Mouse (Mus musculus) lung, postnatal 0 days (tissue): ENCODE data around the gene Ddx5. TPM values are rescaled to one million over a fixed set of nuclear protein-coding genes. Genes with fewer than 3 reads are reported as not detected.

Experiments used
- ATAC-seq: fragments of 200-750 bp; cut with Nextera tagmentation; 2 replicates; pipeline ENCODE4 v1.8.0; 2017; ENCODE audit warnings: moderate library complexity
- DNase-seq: peaks from one replicate; pipeline ENCODE4 v3.0.0-alpha.2; 2016; ENCODE audit warnings: low spot score
- H3K27ac ChIP-seq: fragments of 300-500 bp; sonication (generic); 2 replicates; pipeline ENCODE4 v1.5.1; 2014; ENCODE audit warnings: antibody characterized with exemption, mild to moderate bottlenecking, low read length, mixed read lengths
- H3K27me3 ChIP-seq: fragments of 300-500 bp; sonication (generic); replicated peaks from 2 replicates; pipeline ENCODE4 v1.6.1; 2014; ENCODE audit warnings: low read length, mixed read lengths; ENCODE audit not compliant: insufficient read depth
- H3K36me3 ChIP-seq: fragments of 300-500 bp; sonication (generic); 2 replicates; pipeline ENCODE4 v1.6.1; 2014; ENCODE audit warnings: low read length, mixed read lengths; ENCODE audit not compliant: insufficient read depth
- H3K4me1 ChIP-seq: fragments of 300-500 bp; sonication (generic); 2 replicates; pipeline ENCODE4 v1.6.1; 2014; ENCODE audit warnings: antibody characterized with exemption, low read depth, low read length, mixed read lengths; ENCODE audit not compliant: insufficient read depth
- H3K4me2 ChIP-seq: fragments of 300-500 bp; sonication (generic); replicated peaks from 2 replicates; pipeline ENCODE4 v1.6.1; 2014; ENCODE audit warnings: low read depth, mild to moderate bottlenecking, low read length, moderate library complexity, mixed read lengths
- H3K4me3 ChIP-seq: fragments of 300-500 bp; sonication (generic); 2 replicates; pipeline ENCODE4 v1.5.1; 2014; ENCODE audit warnings: low read depth, low read length
- H3K9ac ChIP-seq: fragments of 300-500 bp; sonication (generic); replicated peaks from 2 replicates; pipeline ENCODE4 v1.6.1; 2014; ENCODE audit warnings: low read depth, mild to moderate bottlenecking
- H3K9me3 ChIP-seq: fragments of 300-500 bp; sonication (generic); 2 replicates; pipeline ENCODE4 v1.6.1; 2016; ENCODE audit warnings: low read length, mixed read lengths
- CTCF ChIP-seq: IDR thresholded peaks from 2 replicates; pipeline ENCODE4 v1.5.1; 2016; ENCODE audit warnings: antibody characterized with exemption, mild to moderate bottlenecking
- EP300 ChIP-seq: IDR thresholded peaks from 2 replicates; pipeline ENCODE4 v1.6.1; 2016; ENCODE audit warnings: antibody characterized with exemption, mild to moderate bottlenecking, control low read depth
- WGBS: fragments of 180-500 bp; shearing (Covaris S2); extraction: QIAGEN DNeasy Blood & Tissue Kit; methylation state at CpG from one replicate; pipeline ENCODE4 v1.1.7; 2014; 5-methylcytosine and 5-hydroxymethylcytosine counted together
- polyA plus RNA-seq: library from polyadenylated mRNA; unstranded; fragments of >200 nt; fragmentation: Nextera tagmentation; extraction: Ambion mirVana; gene quantifications from 2 replicates; pipeline ENCODE4 v1.2.1, GENCODE M21; 2015

Gene Ddx5
- polyA plus RNA-seq, 1 experiment from 2014 or later: 296 TPM

DNA sequence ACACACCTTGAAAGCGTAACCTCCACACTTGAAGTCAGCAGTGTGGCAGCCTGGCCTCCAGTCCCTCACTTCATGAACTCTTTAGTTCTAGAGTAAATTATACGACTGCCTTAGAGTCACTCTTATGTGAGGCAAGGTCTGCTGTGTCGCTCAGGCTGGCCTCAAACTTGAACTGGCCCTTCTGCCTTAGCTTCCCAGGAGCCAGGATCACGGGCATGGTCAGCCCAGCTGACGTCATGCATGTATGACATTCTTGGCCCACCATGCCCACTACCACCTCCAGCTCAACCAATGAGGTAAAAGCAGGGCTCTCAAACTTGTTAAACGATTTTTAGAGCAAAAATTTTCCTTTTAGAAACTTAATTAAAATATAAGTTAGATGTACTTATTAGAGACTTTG lies 32.4 kb upstream of the Ddx5 start:
- H3K4me3 ChIP-seq: no peak overlapping the region
- DNase-seq: no peak
- peak overlapping the region; percentile 38; the same call in 1 of the 2 replicates for H3K27ac ChIP-seq
- peaks cover 22% of the 10 kb centered on the region; the same call in 1 of the 2 replicates for H3K36me3 ChIP-seq
- H3K9ac ChIP-seq: no peak overlapping the region
- no peaks in the 10 kb centered on the region for H3K4me1 ChIP-seq
- ATAC-seq: peak; percentile 6; the same call in 1 of the 2 replicates
- TF ChIP-seq CTCF (no peak), EP300 (no peak)
- WGBS: 59% methylated on average over 6 of the region's 6 CpGs
- H3K27me3 ChIP-seq: no peaks in the 10 kb centered on the region
- H3K9me3 ChIP-seq: no peaks in the 10 kb centered on the region
- H3K4me2 ChIP-seq: no peak overlapping the region

DNA sequence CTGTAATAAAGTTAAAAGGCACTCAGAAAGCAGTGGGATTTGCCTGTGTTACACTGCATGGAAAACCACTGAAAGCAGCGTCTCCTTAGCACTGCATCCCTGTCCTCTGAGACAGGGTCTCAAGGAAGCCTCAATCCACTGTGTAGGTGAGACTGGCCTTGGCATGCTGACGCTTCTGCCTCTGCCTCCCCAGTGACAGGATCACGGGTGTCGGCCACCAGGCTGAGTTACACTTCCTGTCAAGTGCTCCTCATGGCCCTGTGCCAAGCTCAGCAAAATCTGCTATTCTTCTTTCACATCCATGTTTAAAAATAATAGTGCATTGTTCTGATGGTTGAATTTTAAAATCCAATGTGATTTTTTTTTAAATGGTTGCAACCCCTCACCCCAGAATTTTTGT lies 32.0 kb upstream of the Ddx5 start:
- WGBS: 29% methylated on average over 4 of the region's 4 CpGs
- no peak overlapping the region for H3K4me2 ChIP-seq
- DNase-seq: peak; percentile 47
- TF ChIP-seq EP300: no peak
- no peak for TF ChIP-seq CTCF
- no peaks in the 10 kb centered on the region for H3K4me1 ChIP-seq
- H3K27me3 ChIP-seq: no peaks in the 10 kb centered on the region
- no peak overlapping the region for H3K4me3 ChIP-seq
- peak overlapping the region; percentile 38; the same call in 1 of the 2 replicates for H3K27ac ChIP-seq
- H3K36me3 ChIP-seq: peaks cover 22% of the 10 kb centered on the region; the same call in 1 of the 2 replicates
- no peaks in the 10 kb centered on the region for H3K9me3 ChIP-seq
- peak; percentile 65 for ATAC-seq
- no peak overlapping the region for H3K9ac ChIP-seq

- Histone ChIP-seq H3K9me3 (no peaks in the 10 kb centered on the region), H3K4me1 (no peaks in the 10 kb centered on the region), H3K9ac (no peak overlapping the region), H3K4me2 (no peak overlapping the region), H3K36me3 (peaks cover 22% of the 10 kb centered on the region; the same call in 1 of the 2 replicates), H3K27me3 (no peaks in the 10 kb centered on the region), H3K27ac (0 out of 2 replicates have a peak overlapping the region, but pooled peaks have one; percentile 38), H3K4me3 (no peak overlapping the region)
- DNase-seq: no peak
- ATAC-seq: no peak
- no peak for TF ChIP-seq CTCF
- TF ChIP-seq EP300: no peak
- 86% methylated on average over 6 of the region's 6 CpGs for WGBS
Measured at GRCm38 (mm10) chr11:106820252-106820651, 31.3 kb upstream of the Ddx5 start.

- Histone ChIP-seq H3K4me3 (no peak overlapping the region), H3K4me2 (no peak overlapping the region), H3K27ac (no peak overlapping the region), H3K36me3 (peaks cover 21% of the 10 kb centered on the region; the same call in 1 of the 2 replicates), H3K4me1 (no peaks in the 10 kb centered on the region), H3K27me3 (no peaks in the 10 kb centered on the region), H3K9me3 (no peaks in the 10 kb centered on the region), H3K9ac (no peak overlapping the region)
- TF ChIP-seq CTCF (no peak), EP300 (no peak)
- ATAC-seq (no peak), DNase-seq (peak; percentile 19)
- whole genome bisulfite sequencing: 84% methylated on average over 9 of the region's 9 CpGs
Measured at GRCm38 (mm10) chr11:106819595-106819994, 30.6 kb upstream of the Ddx5 start.

DNA sequence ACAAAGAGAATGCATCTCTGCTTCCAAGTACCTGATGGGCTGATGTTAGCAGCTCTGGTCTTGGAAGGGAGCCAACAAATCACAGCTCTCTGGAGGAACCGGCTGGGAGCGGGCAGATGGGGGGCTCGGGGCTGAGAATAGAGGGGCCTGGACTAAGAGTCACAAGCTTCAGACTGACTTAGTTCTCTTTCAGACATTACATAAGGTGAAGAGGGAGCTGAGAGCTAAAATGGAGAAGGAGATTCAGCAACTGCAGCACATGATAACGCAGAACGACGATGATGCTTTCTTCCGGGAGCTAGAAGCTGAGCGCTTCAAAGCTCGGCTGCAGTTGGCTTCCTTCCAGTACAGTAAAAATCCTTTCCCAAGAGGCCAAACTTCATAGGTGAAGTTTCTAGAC lies 29.4 kb upstream of the Ddx5 start:
- H3K27ac ChIP-seq: no peak overlapping the region
- TF ChIP-seq CTCF: no peak
- no peak for TF ChIP-seq EP300
- no peak overlapping the region for H3K4me2 ChIP-seq
- ATAC-seq: no peak
- H3K27me3 ChIP-seq: no peaks in the 10 kb centered on the region
- H3K36me3 ChIP-seq: peaks cover 15% of the 10 kb centered on the region; the same call in 1 of the 2 replicates
- H3K9me3 ChIP-seq: no peaks in the 10 kb centered on the region
- WGBS: 36% methylated on average over 9 of the region's 9 CpGs
- DNase-seq: no peak
- no peak overlapping the region for H3K9ac ChIP-seq
- no peak overlapping the region for H3K4me3 ChIP-seq
- H3K4me1 ChIP-seq: no peaks in the 10 kb centered on the region

DNA sequence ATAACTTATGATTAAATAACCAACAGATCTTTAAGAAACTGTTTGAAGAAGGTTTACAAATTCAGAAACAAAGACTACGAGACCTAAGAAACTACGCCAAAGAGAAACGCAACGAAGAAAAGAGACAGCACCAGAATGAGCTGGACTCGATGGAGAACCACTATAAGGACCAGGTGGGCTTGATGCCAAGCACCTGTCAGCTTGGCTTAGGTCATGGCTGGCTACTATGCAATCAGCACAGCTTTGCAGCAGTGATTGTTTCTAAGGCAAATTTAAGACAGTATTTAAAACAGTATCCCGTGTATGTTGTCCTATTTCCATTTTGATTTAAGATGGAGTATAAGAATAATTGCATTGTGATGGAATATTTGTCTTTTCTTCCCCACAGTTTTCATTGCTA lies 28.8 kb upstream of the Ddx5 start:
- peaks cover 15% of the 10 kb centered on the region; the same call in 1 of the 2 replicates for H3K36me3 ChIP-seq
- no peak overlapping the region for H3K27ac ChIP-seq
- 79% methylated on average over 6 of the region's 6 CpGs for WGBS
- no peak for ATAC-seq
- no peak for DNase-seq
- H3K4me2 ChIP-seq: no peak overlapping the region
- no peak overlapping the region for H3K4me3 ChIP-seq
- no peak overlapping the region for H3K9ac ChIP-seq
- no peaks in the 10 kb centered on the region for H3K4me1 ChIP-seq
- H3K27me3 ChIP-seq: no peaks in the 10 kb centered on the region
- TF ChIP-seq EP300: no peak
- TF ChIP-seq CTCF: no peak
- no peaks in the 10 kb centered on the region for H3K9me3 ChIP-seq

- Histone ChIP-seq H3K4me3 (no peak overlapping the region), H3K9ac (no peak overlapping the region), H3K4me1 (no peaks in the 10 kb centered on the region), H3K9me3 (no peaks in the 10 kb centered on the region), H3K27ac (no peak overlapping the region), H3K27me3 (no peaks in the 10 kb centered on the region), H3K36me3 (peaks cover 13% of the 10 kb centered on the region; the same call in 1 of the 2 replicates), H3K4me2 (no peak overlapping the region)
- DNase-seq (no peak), ATAC-seq (no peak)
- TF ChIP-seq CTCF (no peak), EP300 (no peak)
- 91% methylated on average over 3 of the region's 3 CpGs for WGBS
Measured at GRCm38 (mm10) chr11:106817156-106817555, 28.2 kb upstream of the Ddx5 start.
